Mouse (Mus musculus): ENCODE measurements around the gene Asnsd1.

- no peak for TF ChIP-seq CTCF (IDR thresholded peaks at IDR 0.05; ENCODE audit: insufficient read depth, low read depth, low read length)
- no peak for TF ChIP-seq POLR2A (IDR thresholded peaks at IDR 0.05; ENCODE audit: insufficient read depth, low read depth, low read length)
Observed at GRCm38 (mm10) chr1:53300506-53300905, 52.0 kb downstream of the Asnsd1 start.

Measured in olfactory bulb, adult 2 months (tissue).